Mouse (Mus musculus) midbrain, embryonic 11.5 days (tissue): ENCODE results near the gene Cgas. TPM values are rescaled to one million over a fixed set of nuclear protein-coding genes. Genes with fewer than 3 reads are reported as not detected.
"Not testable (repeated sequence)": the region's sequence is repeated elsewhere in the genome, so short reads cannot be mapped to it uniquely, and the experiment has no call there.

Source experiments
- ATAC-seq: fragments of 200-750 bp; cut with Nextera tagmentation; 2 replicates; pipeline ENCODE4 v1.8.0; 2017; ENCODE audit warnings: moderate TSS enrichment, moderate library complexity; ENCODE audit not compliant: low FRiP score
- DNase-seq: peaks from one replicate; pipeline ENCODE4 v3.0.0; 2015; ENCODE audit warnings: low spot score; ENCODE audit errors: missing footprints
- H3K27ac ChIP-seq: fragments of 300-500 bp; sonication (generic); 2 replicates; pipeline ENCODE4 v1.5.1; 2014; ENCODE audit warnings: low read depth, low read length
- H3K27me3 ChIP-seq: fragments of 300-500 bp; sonication (generic); 2 replicates; pipeline ENCODE4 v1.6.1; 2014; ENCODE audit warnings: mild to moderate bottlenecking, low read length, moderate library complexity, mixed read lengths; ENCODE audit not compliant: control insufficient read depth, insufficient read depth
- H3K36me3 ChIP-seq: fragments of 300-500 bp; sonication (generic); 2 replicates; pipeline ENCODE4 v1.6.1; 2014; ENCODE audit warnings: mild to moderate bottlenecking, low read length, moderate library complexity, mixed read lengths; ENCODE audit not compliant: control insufficient read depth, insufficient read depth
- H3K4me1 ChIP-seq: fragments of 300-500 bp; sonication (generic); 2 replicates; pipeline ENCODE4 v1.6.1; 2014; ENCODE audit warnings: low read length; ENCODE audit not compliant: control insufficient read depth, insufficient read depth
- H3K4me2 ChIP-seq: fragments of 300-500 bp; sonication (generic); 2 replicates; pipeline ENCODE4 v1.6.1; 2014; ENCODE audit warnings: mild to moderate bottlenecking, moderate library complexity
- H3K4me3 ChIP-seq: fragments of 300-500 bp; sonication (generic); 2 replicates; pipeline ENCODE4 v1.5.1; 2014; ENCODE audit warnings: low read depth, low read length
- H3K9ac ChIP-seq: fragments of 300-500 bp; sonication (generic); 2 replicates; pipeline ENCODE4 v1.6.1; 2014; ENCODE audit warnings: low read length
- H3K9me3 ChIP-seq: fragments of 300-500 bp; sonication (generic); 2 replicates; pipeline ENCODE4 v1.6.1; 2016; ENCODE audit warnings: low read length; ENCODE audit not compliant: control insufficient read depth
- WGBS: fragments of 180-500 bp; shearing (Covaris S2); extraction: QIAGEN DNeasy Blood & Tissue Kit; methylation state at CpG from one replicate; pipeline ENCODE4 v1.1.7; 2014; 5-methylcytosine and 5-hydroxymethylcytosine counted together
- polyA plus RNA-seq: library from polyadenylated mRNA; unstranded; fragments of >200 nt; fragmentation: Nextera tagmentation; extraction: Ambion mirVana; gene quantifications from 2 replicates; pipeline ENCODE4 v1.2.1, GENCODE M21; 2014

The Cgas gene
- polyA plus RNA-seq, 1 experiment from 2014 or later = 0.51 TPM

- Histone ChIP-seq H3K27ac (peak overlapping the region; percentile 87), H3K4me2 (peak overlapping the region; percentile 61), H3K9me3 (no peaks in the 10 kb centered on the region), H3K4me3 (peak overlapping the region; percentile 98), H3K36me3 (peaks cover 16% of the 10 kb centered on the region; the same call in 1 of the 2 replicates), H3K27me3 (no peaks in the 10 kb centered on the region), H3K9ac (peak overlapping the region; percentile 99), H3K4me1 (peaks cover 8% of the 10 kb centered on the region)
- peak; percentile 97 for DNase-seq
- ATAC-seq = peak; percentile 30
- WGBS = under 1% methylated on average over 46 of the region's 46 CpGs
Observed at GRCm38 (mm10) chr9:78480706-78481358, 37.8 kb upstream of the Cgas start.

DNA sequence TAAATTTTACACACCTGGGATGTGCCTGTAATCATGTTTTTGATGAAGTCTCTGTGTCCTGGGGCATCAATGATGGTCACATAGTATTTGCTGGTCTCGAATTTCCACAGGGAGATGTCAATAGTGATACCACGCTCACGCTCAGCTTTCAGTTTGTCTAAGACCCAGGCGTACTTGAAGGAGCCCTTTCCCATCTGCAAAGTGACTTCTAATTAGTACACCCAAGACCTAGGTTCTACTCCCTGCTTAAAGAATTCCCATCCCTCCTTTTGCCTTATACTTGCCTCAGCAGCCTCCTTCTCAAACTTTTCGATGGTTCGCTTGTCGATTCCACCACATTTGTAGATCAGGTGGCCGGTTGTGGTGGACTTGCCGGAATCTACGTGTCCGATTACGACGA is 37.2 kb upstream of the Cgas start:
- H3K27me3 ChIP-seq, H3K4me1 ChIP-seq, H3K9me3 ChIP-seq, DNase-seq, ATAC-seq: not testable (repeated sequence)
- WGBS = under 1% methylated on average over 13 of the region's 13 CpGs
- Histone ChIP-seq H3K27ac (peak overlapping the region; percentile 87), H3K36me3 (peaks cover 16% of the 10 kb centered on the region; the same call in 1 of the 2 replicates), H3K9ac (peak overlapping the region; percentile 99), H3K4me2 (peak overlapping the region; percentile 61), H3K4me3 (peak overlapping the region; percentile 98)

DNA sequence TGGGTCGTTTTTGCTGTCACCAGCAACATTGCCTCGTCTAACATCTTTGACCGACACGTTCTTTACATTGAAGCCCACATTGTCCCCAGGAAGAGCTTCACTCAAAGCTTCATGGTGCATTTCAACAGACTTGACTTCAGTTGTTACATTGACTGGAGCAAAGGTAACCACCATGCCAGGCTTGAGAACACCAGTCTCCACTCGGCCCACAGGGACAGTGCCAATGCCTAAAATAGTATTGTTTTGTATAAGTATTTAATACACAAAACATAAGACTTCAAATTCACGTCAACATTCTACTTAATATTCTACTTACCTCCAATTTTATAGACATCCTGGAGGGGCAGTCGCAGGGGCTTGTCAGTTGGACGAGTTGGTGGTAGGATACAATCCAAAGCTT is 36.3 kb upstream of the Cgas start:
- peak overlapping the region; percentile 61 for H3K4me2 ChIP-seq
- WGBS = 37% methylated on average over 8 of the region's 8 CpGs
- not testable (repeated sequence) for H3K4me1 ChIP-seq, H3K9me3 ChIP-seq, DNase-seq, ATAC-seq, H3K27me3 ChIP-seq, H3K27ac ChIP-seq
- peak overlapping the region; percentile 99 for H3K9ac ChIP-seq
- H3K36me3 ChIP-seq = peaks cover 16% of the 10 kb centered on the region; the same call in 1 of the 2 replicates
- peak overlapping the region; percentile 98 for H3K4me3 ChIP-seq

DNA sequence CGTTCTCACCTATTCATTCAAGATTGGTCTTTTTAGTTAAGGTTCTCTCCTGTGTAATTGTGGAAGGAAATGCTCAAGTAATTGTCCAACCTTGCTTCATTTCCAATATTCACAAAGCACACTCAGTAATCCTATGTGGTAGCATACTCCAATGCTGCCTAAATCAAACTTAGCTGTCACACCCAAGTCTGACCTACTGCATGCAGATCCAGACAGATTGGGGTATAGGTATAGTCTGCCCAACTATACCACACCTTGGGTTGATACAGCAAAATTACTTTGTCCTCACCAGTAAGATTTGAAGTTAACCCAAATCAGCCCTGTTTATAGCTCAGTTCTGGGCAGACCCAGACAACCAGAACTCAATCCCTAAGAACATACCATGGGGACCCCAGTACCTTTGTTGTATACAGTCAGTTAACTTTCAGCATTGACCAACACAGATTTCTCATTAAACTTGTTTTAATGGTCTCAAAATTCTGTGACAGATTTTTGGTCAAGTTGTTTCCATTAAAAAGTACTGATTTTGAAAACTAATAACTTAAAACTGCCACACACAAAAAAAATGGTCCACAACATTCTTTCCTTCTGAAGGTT is 35.1 kb upstream of the Cgas start:
- not testable (repeated sequence) for H3K27ac ChIP-seq, H3K4me3 ChIP-seq, H3K9me3 ChIP-seq, ATAC-seq, H3K27me3 ChIP-seq, H3K4me2 ChIP-seq, H3K4me1 ChIP-seq
- 58% methylated on average over 1 of the region's 1 CpGs for WGBS
- DNase-seq = peak; percentile 87
- peak overlapping the region; percentile 9; the same call in 1 of the 2 replicates for H3K9ac ChIP-seq
- peaks cover 16% of the 10 kb centered on the region; the same call in 1 of the 2 replicates for H3K36me3 ChIP-seq

DNA sequence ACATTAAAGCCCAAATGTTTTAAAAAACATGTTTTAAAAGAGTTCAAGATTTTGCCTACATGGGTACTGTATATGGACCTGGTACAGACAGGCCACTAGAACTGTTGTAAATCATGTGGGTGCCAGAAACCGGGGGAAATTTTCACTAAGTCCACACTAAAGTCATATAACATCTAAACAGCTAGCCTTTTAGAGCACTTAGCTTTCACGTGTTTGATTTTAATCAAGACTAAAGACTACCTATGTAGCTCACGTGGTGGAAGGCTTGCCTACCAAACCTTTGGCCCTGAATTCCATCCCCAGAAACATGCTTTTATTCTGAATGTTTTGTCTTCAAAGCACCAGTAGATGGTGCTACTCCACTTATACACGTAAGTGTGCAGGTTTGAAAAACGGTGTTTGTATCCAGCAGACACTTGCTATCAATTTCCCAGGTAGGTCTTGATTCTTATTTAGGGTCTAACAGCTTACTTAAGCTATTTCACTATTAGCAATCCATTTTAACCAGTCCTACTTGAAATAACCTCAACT is 34.0 kb upstream of the Cgas start:
- Histone ChIP-seq H3K9ac (no peak overlapping the region), H3K4me1 (peaks cover 2% of the 10 kb centered on the region; the same call in 1 of the 2 replicates), H3K4me3 (no peak overlapping the region), H3K27me3 (no peaks in the 10 kb centered on the region), H3K27ac (peak overlapping the region; percentile 6; the same call in 1 of the 2 replicates), H3K9me3 (no peaks in the 10 kb centered on the region), H3K4me2 (no peak overlapping the region), H3K36me3 (peaks cover 18% of the 10 kb centered on the region; the same call in 1 of the 2 replicates)
- no peak for ATAC-seq
- WGBS = 5% methylated on average over 5 of the region's 5 CpGs
- DNase-seq = peak; percentile 93

DNA sequence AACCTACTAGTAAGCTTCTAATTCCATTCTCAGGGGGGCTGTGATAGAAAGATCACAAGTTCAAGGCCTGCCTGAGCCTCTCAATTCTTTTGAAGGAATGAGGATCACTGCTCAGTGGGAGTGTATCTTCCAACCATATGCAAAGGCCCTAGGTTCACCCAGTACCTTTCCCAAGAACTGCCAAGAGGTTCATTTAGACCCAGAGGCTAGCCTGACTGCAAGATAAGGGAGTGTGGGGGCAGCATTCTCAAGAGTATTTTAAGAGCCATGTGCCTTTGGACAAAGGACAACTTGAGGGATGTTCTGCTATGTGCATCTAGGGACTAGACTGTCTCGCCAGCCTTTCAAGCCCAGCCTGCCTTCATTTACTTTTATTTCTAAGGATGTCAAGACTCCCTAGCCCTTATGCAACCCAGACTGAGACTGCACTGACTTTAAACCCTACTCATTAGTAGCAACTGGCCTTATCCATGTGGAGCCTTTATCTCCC is 33.5 kb upstream of the Cgas start:
- Histone ChIP-seq H3K9me3 (no peaks in the 10 kb centered on the region), H3K4me3 (no peak overlapping the region), H3K27me3 (no peaks in the 10 kb centered on the region), H3K36me3 (peaks cover 18% of the 10 kb centered on the region; the same call in 1 of the 2 replicates), H3K27ac (peak overlapping the region; percentile 6; the same call in 1 of the 2 replicates), H3K4me1 (peaks cover 2% of the 10 kb centered on the region; the same call in 1 of the 2 replicates), H3K9ac (no peak overlapping the region), H3K4me2 (no peak overlapping the region)
- ATAC-seq = no peak; the same call in 1 of the 2 replicates
- DNase-seq = peak; percentile 93
- WGBS = 3% methylated on average over 1 of the region's 1 CpGs

GRCm38 (mm10) chr9:78475873-78476272 is 32.8 kb upstream of the Cgas start:
- Histone ChIP-seq H3K4me3 (no peak overlapping the region), H3K4me1 (peaks cover 2% of the 10 kb centered on the region; the same call in 1 of the 2 replicates), H3K27ac (no peak overlapping the region), H3K27me3 (no peaks in the 10 kb centered on the region), H3K4me2 (no peak overlapping the region), H3K9ac (no peak overlapping the region), H3K36me3 (peaks cover 18% of the 10 kb centered on the region; the same call in 1 of the 2 replicates), H3K9me3 (no peaks in the 10 kb centered on the region)
- 89% methylated on average over 4 of the region's 4 CpGs for WGBS
- DNase-seq (peak; percentile 89), ATAC-seq (no peak)

DNA sequence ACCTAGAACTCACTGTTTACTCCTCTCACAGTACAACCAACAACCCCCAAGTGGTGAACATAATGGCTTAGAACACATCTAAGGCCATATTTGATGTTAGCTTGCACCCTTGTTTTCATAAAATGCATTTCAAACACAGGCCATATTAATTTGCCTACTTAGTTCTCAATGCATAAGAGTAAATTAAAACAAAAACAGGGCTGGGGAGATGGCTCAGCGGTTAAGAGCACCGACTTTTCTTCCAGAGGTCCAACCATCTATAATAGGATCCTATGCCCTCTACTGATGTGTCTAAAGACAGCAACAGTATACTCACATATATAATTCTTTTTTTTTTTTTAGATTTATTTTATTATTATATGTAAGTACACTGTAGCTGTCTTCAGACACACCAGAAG is 32.3 kb upstream of the Cgas start:
- Histone ChIP-seq H3K9me3 (no peaks in the 10 kb centered on the region), H3K4me2 (no peak overlapping the region), H3K4me3 (no peak overlapping the region), H3K27me3 (no peaks in the 10 kb centered on the region), H3K27ac (no peak overlapping the region), H3K36me3 (peaks cover 18% of the 10 kb centered on the region; the same call in 1 of the 2 replicates), H3K9ac (no peak overlapping the region), H3K4me1 (peaks cover 2% of the 10 kb centered on the region; the same call in 1 of the 2 replicates)
- ATAC-seq (no peak), DNase-seq (peak; percentile 88)
- WGBS = 87% methylated on average over 2 of the region's 2 CpGs
